Mouse (Mus musculus) midbrain, embryonic 12.5 days (tissue): Measurements from ENCODE around the gene Gpr88. TPM values are rescaled to one million over a fixed set of nuclear protein-coding genes. Genes with fewer than 3 reads are reported as not detected.

Experiments
- ATAC-seq: fragments of 200-750 bp; cut with Nextera tagmentation; 2 replicates; pipeline ENCODE4 v1.8.0; 2017; ENCODE audit warnings: low read depth, moderate TSS enrichment, moderate library complexity; ENCODE audit not compliant: low FRiP score
- H3K27ac ChIP-seq: fragments of 300-500 bp; sonication (generic); replicated peaks from 2 replicates; pipeline ENCODE4 v1.5.1; 2016; ENCODE audit warnings: mild to moderate bottlenecking
- H3K27me3 ChIP-seq: fragments of 300-500 bp; sonication (generic); 2 replicates; pipeline ENCODE4 v1.6.1; 2016; ENCODE audit warnings: mild to moderate bottlenecking
- H3K36me3 ChIP-seq: fragments of 300-500 bp; sonication (generic); 2 replicates; pipeline ENCODE4 v1.6.1; 2016
- H3K4me1 ChIP-seq: fragments of 300-500 bp; sonication (generic); 2 replicates; pipeline ENCODE4 v1.6.1; 2016
- H3K4me2 ChIP-seq: fragments of 300-500 bp; sonication (generic); replicated peaks from 2 replicates; pipeline ENCODE4 v1.6.1; 2016; ENCODE audit warnings: mild to moderate bottlenecking, moderate library complexity
- H3K4me3 ChIP-seq: fragments of 300-500 bp; sonication (generic); 2 replicates; pipeline ENCODE4 v1.5.1; 2016; ENCODE audit warnings: mild to moderate bottlenecking
- H3K9ac ChIP-seq: fragments of 300-500 bp; sonication (generic); replicated peaks from 2 replicates; pipeline ENCODE4 v1.6.1; 2016; ENCODE audit warnings: mild to moderate bottlenecking, moderate library complexity
- H3K9me3 ChIP-seq: fragments of 300-500 bp; sonication (generic); 2 replicates; pipeline ENCODE4 v1.6.1; 2016; ENCODE audit warnings: mild to moderate bottlenecking
- WGBS: fragments of 180-500 bp; shearing (Covaris S2); methylation state at CpG from one replicate; pipeline ENCODE4 v1.1.7; 2016; 5-methylcytosine and 5-hydroxymethylcytosine counted together
- polyA plus RNA-seq: library from polyadenylated mRNA; unstranded; fragments of >200 nt; fragmentation: Nextera tagmentation; extraction: Ambion mirVana; gene quantifications from 2 replicates; pipeline ENCODE4 v1.2.1, GENCODE M21; 2016

Gene Gpr88
- polyA plus RNA-seq, result 0.43 and 0.80 TPM in 2 replicates

- H3K9me3 ChIP-seq, result no peaks in the 10 kb centered on the region
- peak within 1 kb of the TSS; percentile 99 for H3K4me2 ChIP-seq
- H3K36me3 ChIP-seq, result no peaks in the 10 kb centered on the region
- H3K27me3 ChIP-seq, result peaks cover 65% of the 10 kb centered on the region
- peak within 1 kb of the TSS; percentile 50; the same call in 1 of the 2 replicates for H3K9ac ChIP-seq
- no peak within 1 kb of the TSS for H3K27ac ChIP-seq
- peaks cover 23% of the 10 kb centered on the region for H3K4me1 ChIP-seq
- 0 out of 2 replicates have a peak, but pooled peaks have one; percentile 7 for ATAC-seq
- H3K4me3 ChIP-seq, result peak within 1 kb of the TSS; percentile 63
- WGBS, result 2% methylated on average over 9 of the region's 9 CpGs
Measured at GRCm38 (mm10) chr3:116253077-116253531, at the start of gene Gpr88. TSS of gene Gpr88 (minus strand) at chr3:116253503.

- Histone ChIP-seq H3K36me3 (peaks cover 20% of the 10 kb centered on the region), H3K4me3 (no peak overlapping the region), H3K9ac (no peak overlapping the region), H3K4me1 (peaks cover 3% of the 10 kb centered on the region; the same call in 1 of the 2 replicates), H3K9me3 (no peaks in the 10 kb centered on the region), H3K27me3 (no peaks in the 10 kb centered on the region), H3K27ac (no peak overlapping the region), H3K4me2 (no peak overlapping the region)
- no peak for ATAC-seq
- 98% methylated on average over 7 of the region's 7 CpGs for WGBS
Measured at GRCm38 (mm10) chr3:116302581-116302980, 49.3 kb upstream of the Gpr88 start.

- no peaks in the 10 kb centered on the region for H3K27me3 ChIP-seq
- H3K36me3 ChIP-seq, result peaks cover 17% of the 10 kb centered on the region
- no peak overlapping the region for H3K27ac ChIP-seq
- no peaks in the 10 kb centered on the region for H3K9me3 ChIP-seq
- peaks cover 3% of the 10 kb centered on the region; the same call in 1 of the 2 replicates for H3K4me1 ChIP-seq
- H3K4me3 ChIP-seq, result no peak overlapping the region
- H3K4me2 ChIP-seq, result no peak overlapping the region
- WGBS, result 86% methylated on average over 6 of the region's 6 CpGs
- no peak for ATAC-seq
- no peak overlapping the region for H3K9ac ChIP-seq
Measured at GRCm38 (mm10) chr3:116301754-116302153, 48.5 kb upstream of the Gpr88 start.

DNA sequence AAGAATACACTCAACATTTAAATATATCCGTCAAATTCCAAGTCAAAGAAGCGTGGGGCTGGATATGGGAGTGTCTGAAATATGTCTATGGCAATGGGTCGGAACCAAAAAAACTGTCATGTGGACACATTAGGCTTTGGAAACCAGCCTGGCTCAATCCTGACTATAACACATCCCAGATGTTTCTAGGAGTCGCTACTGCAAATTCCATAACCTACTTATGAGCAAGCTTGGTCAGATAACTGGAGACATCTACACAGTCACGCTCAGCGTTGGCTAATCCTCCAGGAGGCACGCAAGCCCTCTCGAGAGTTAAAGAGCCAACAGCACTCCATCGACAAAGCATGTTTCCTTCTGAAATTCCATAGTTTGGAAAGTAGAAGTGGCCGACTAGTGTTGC lies 45.4 kb upstream of the Gpr88 start:
- no peak overlapping the region for H3K27ac ChIP-seq
- no peaks in the 10 kb centered on the region for H3K4me1 ChIP-seq
- no peak for ATAC-seq
- no peaks in the 10 kb centered on the region for H3K9me3 ChIP-seq
- peaks cover 34% of the 10 kb centered on the region for H3K36me3 ChIP-seq
- WGBS, result 91% methylated on average over 10 of the region's 10 CpGs
- no peak overlapping the region for H3K4me3 ChIP-seq
- H3K4me2 ChIP-seq, result no peak overlapping the region
- H3K27me3 ChIP-seq, result no peaks in the 10 kb centered on the region
- H3K9ac ChIP-seq, result no peak overlapping the region

GRCm38 (mm10) chr3:116298003-116298402 lies 44.7 kb upstream of the Gpr88 start:
- Histone ChIP-seq H3K4me2 (no peak overlapping the region), H3K36me3 (peaks cover 39% of the 10 kb centered on the region), H3K9me3 (no peaks in the 10 kb centered on the region), H3K27ac (no peak overlapping the region), H3K27me3 (no peaks in the 10 kb centered on the region), H3K4me1 (no peaks in the 10 kb centered on the region), H3K9ac (no peak overlapping the region), H3K4me3 (no peak overlapping the region)
- no peak for ATAC-seq
- 92% methylated on average over 8 of the region's 8 CpGs for WGBS

DNA sequence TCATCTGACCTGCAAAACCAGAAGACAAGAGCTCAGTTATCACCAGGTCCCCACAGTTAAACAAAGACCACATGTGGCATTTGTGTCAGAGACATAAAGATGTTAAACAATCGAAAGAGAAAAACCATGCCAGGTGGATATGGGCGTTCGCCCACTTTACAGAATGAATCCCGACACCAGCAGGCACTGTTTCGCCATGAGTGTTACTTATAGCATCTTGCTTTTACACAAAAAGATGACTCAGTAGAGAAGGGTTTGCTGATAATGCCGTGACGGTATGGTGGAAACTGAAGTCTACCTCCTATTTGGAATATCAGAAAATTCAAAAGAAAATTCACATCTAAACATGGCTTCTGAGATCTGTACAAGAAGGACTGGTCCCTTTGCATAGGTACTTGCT lies 43.9 kb upstream of the Gpr88 start:
- WGBS, result 95% methylated on average over 7 of the region's 7 CpGs
- no peak overlapping the region for H3K9ac ChIP-seq
- H3K36me3 ChIP-seq, result peaks cover 43% of the 10 kb centered on the region
- no peaks in the 10 kb centered on the region for H3K4me1 ChIP-seq
- H3K27me3 ChIP-seq, result no peaks in the 10 kb centered on the region
- no peaks in the 10 kb centered on the region for H3K9me3 ChIP-seq
- no peak overlapping the region for H3K4me3 ChIP-seq
- H3K4me2 ChIP-seq, result no peak overlapping the region
- H3K27ac ChIP-seq, result no peak overlapping the region
- ATAC-seq, result no peak

GRCm38 (mm10) chr3:116290041-116290815 lies 36.9 kb upstream of the Gpr88 start:
- 90% methylated on average over 9 of the region's 9 CpGs for WGBS
- H3K4me1 ChIP-seq, result no peaks in the 10 kb centered on the region
- H3K4me3 ChIP-seq, result no peak overlapping the region
- no peaks in the 10 kb centered on the region for H3K9me3 ChIP-seq
- no peak for ATAC-seq
- no peak overlapping the region for H3K9ac ChIP-seq
- H3K36me3 ChIP-seq, result peaks cover 36% of the 10 kb centered on the region
- no peak overlapping the region for H3K27ac ChIP-seq
- H3K27me3 ChIP-seq, result no peaks in the 10 kb centered on the region
- H3K4me2 ChIP-seq, result no peak overlapping the region

GRCm38 (mm10) chr3:116288833-116289232 lies 35.5 kb upstream of the Gpr88 start:
- Histone ChIP-seq H3K27ac (no peak overlapping the region), H3K9ac (no peak overlapping the region), H3K4me3 (no peak overlapping the region), H3K9me3 (no peaks in the 10 kb centered on the region), H3K36me3 (peaks cover 26% of the 10 kb centered on the region), H3K4me2 (no peak overlapping the region), H3K4me1 (peaks cover 5% of the 10 kb centered on the region; the same call in 1 of the 2 replicates), H3K27me3 (no peaks in the 10 kb centered on the region)
- 94% methylated on average over 6 of the region's 6 CpGs for WGBS
- no peak for ATAC-seq

DNA sequence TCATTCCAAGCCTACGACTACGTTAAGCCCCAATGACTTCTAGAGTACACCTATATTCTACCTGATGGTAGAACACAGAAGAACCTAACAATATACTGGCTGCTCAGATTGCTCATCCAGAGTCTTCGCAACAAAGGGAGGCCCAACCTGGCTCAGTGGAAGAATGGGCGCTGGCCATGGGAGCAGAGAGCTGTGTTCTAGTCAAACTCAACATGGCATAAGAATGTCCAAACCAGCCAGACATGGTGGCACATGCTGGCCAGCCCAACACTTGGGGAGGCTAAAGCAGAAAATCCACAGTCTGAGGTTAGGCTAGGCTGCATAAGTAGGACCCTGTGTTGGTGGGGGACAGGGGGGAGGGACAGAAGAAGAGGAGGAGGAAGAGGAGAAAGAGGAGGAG lies 31.4 kb upstream of the Gpr88 start:
- ATAC-seq, result no peak
- Histone ChIP-seq H3K9ac (no peak overlapping the region), H3K4me3 (no peak overlapping the region), H3K4me2 (no peak overlapping the region), H3K27ac (no peak overlapping the region; the same call in 1 of the 2 replicates), H3K9me3 (no peaks in the 10 kb centered on the region), H3K36me3 (no peaks in the 10 kb centered on the region), H3K4me1 (peaks cover 5% of the 10 kb centered on the region; the same call in 1 of the 2 replicates), H3K27me3 (no peaks in the 10 kb centered on the region)
- WGBS, result 91% methylated on average over 4 of the region's 4 CpGs

DNA sequence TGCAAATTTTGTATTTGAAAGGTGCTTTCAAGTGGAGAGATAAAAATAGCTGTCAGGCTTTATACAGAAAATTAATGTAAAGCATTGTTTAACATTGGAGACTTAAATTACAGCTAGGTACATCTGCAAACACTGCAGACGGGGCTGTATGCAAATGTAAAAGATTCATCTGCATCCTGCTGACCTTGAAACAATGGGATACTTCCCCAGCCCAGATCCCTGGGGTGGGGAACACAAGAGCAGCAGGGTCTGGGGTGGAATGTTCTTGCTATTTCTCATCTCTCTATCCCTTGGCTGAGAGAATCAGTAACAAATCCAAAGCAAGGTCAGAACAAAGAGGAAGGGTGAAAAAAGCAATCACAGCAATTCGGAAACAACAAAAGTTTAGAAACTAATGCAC lies 30.7 kb upstream of the Gpr88 start:
- Histone ChIP-seq H3K27ac (no peak overlapping the region), H3K4me3 (no peak overlapping the region), H3K9me3 (no peaks in the 10 kb centered on the region), H3K4me1 (peaks cover 5% of the 10 kb centered on the region; the same call in 1 of the 2 replicates), H3K4me2 (no peak overlapping the region), H3K9ac (no peak overlapping the region), H3K27me3 (no peaks in the 10 kb centered on the region), H3K36me3 (no peaks in the 10 kb centered on the region)
- 34% methylated on average over 2 of the region's 2 CpGs for WGBS
- ATAC-seq, result no peak

DNA sequence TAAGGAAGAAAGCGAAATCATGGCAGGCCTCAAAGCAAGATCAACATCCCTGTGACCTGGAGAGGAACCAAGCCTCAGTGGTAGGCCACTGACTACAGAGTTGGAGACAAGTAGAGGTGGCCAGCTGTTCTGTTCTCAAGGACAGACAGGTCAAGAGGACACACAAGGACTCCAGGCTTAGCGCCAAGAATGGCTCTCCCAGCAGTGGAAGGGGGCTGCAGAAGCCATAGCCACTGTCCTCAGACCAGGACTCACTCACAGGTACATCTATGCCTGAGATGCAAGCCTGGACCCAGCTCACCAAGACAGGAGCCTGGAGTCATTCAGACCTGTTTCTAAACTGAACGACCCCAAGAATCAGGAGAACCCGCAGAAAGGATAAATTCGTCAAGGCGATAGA lies 28.4 kb upstream of the Gpr88 start:
- Histone ChIP-seq H3K27me3 (no peaks in the 10 kb centered on the region), H3K9ac (no peak overlapping the region), H3K27ac (no peak overlapping the region), H3K9me3 (no peaks in the 10 kb centered on the region), H3K36me3 (no peaks in the 10 kb centered on the region), H3K4me1 (peaks cover 5% of the 10 kb centered on the region; the same call in 1 of the 2 replicates), H3K4me3 (no peak overlapping the region), H3K4me2 (no peak overlapping the region)
- WGBS, result 95% methylated on average over 6 of the region's 6 CpGs
- ATAC-seq, result no peak

- ATAC-seq, result no peak
- 80% methylated on average over 8 of the region's 8 CpGs for WGBS
- H3K36me3 ChIP-seq, result no peaks in the 10 kb centered on the region
Measured at GRCm38 (mm10) chr3:116277146-116277545, 23.8 kb upstream of the Gpr88 start.

More at GRCm38 (mm10) chr3:116277146-116277545, 23.8 kb upstream of the Gpr88 start:
- no peaks in the 10 kb centered on the region for H3K9me3 ChIP-seq
- no peak overlapping the region for H3K27ac ChIP-seq
- H3K4me3 ChIP-seq, result no peak overlapping the region
- H3K9ac ChIP-seq, result no peak overlapping the region
- H3K27me3 ChIP-seq, result no peaks in the 10 kb centered on the region
- H3K4me1 ChIP-seq, result no peaks in the 10 kb centered on the region
- no peak overlapping the region for H3K4me2 ChIP-seq
